In the genomic region with DNA sequence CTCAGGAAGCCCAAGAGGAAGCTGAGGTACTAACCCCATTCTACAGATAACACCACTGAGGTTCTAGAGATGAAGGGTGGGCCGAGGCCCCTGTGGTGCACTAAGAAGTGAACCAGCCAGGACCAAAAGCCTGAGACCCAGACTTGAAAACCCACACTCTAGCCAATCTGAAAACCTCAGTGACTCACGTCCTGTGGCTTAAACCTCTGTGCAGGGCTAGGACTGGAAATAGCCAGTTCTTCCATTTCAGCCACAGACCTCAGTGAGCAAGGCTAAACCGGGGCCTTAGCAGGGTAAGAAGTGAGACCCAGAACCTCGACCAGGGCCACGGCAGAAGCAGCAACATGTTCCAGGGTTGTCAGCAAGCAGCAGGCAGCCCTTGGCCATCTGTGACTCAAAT, we compare ENCODE assay signal across 13 mouse cellular contexts.
DNase-seq lines count a peak whose midpoint lies in the region; ATAC-seq and TF ChIP-seq lines count a peak whose summit lies in the region.
"Had no signal": no experiment of that assay in that cellular context is flagged by ENCODE, and none has a peak within 500 bp of the region (broad histone marks: within the 10 kb centered on the region; RNA-seq: fewer than 3 reads in every experiment).

No protein-coding gene starts in this region.

- ATAC-seq in lung, embryonic 14.5 days (ENCODE audit: insufficient read depth) = no peak
- peak; percentile 82 for ATAC-seq in Patski
- no peak for ATAC-seq in stomach, embryonic 16.5 days (ENCODE audit: insufficient read depth, low FRiP score)
- no peak for ATAC-seq in forebrain, embryonic 13.5 days
- ATAC-seq: hindbrain, postnatal 0 days had no signal

- no peaks in the 10 kb centered on the region for H3K36me3 ChIP-seq in lung, embryonic 14.5 days (ENCODE audit: insufficient read depth)
- H3K36me3 ChIP-seq in limb, embryonic 10.5 days = no peaks in the 10 kb centered on the region
- H3K36me3 ChIP-seq in stomach, embryonic 16.5 days (ENCODE audit: control insufficient read depth, insufficient read depth, low read length) = no peaks in the 10 kb centered on the region
- no peaks in the 10 kb centered on the region for H3K36me3 ChIP-seq in forebrain, embryonic 13.5 days (ENCODE audit: poor library complexity, severe bottlenecking)
- H3K36me3 ChIP-seq: forebrain, embryonic 12.5 days had no signal

- in situ Hi-C loops in Patski (cut with MboI; ENCODE audit: low pct_unique_long_range_greater_than_20kb) = no loop called here

- POLR2A ChIA-PET in Patski (lab: Charles Lee) = no interaction called here

- no peak for TF ChIP-seq CTCF in lung, embryonic 14.5 days (IDR thresholded peaks at IDR 0.05; ENCODE audit: low read depth)
- no peak for TF ChIP-seq CTCF in Patski (IDR thresholded peaks at IDR 0.05)

- H3K4me3 ChIP-seq in lung, embryonic 14.5 days (ENCODE audit: low read depth, low read length) = no peak overlapping the region
- H3K4me3 ChIP-seq in limb, embryonic 10.5 days = no peak overlapping the region
- no peak overlapping the region for H3K4me3 ChIP-seq in stomach, embryonic 16.5 days (replicated peaks; ENCODE audit: low read length)
- H3K4me3 ChIP-seq in forebrain, embryonic 13.5 days = no peak overlapping the region
- H3K4me3 ChIP-seq: forebrain, embryonic 12.5 days had no signal

- H3K4me2 ChIP-seq in lung, embryonic 14.5 days = no peak overlapping the region
- H3K4me2 ChIP-seq in stomach, embryonic 16.5 days (ENCODE audit: low read depth, low read length) = no peak overlapping the region
- no peak overlapping the region for H3K4me2 ChIP-seq in forebrain, embryonic 13.5 days
- H3K4me2 ChIP-seq: forebrain, embryonic 12.5 days had no signal

- CTCF ChIA-PET in Patski (lab: Charles Lee) = interaction anchor here (2.7 to 13.0 kb wide), 3 partner anchors 13 to 69 kb away, joined by 9 to 142 read pairs (median 71); partner anchors contain the start of gene Tmem211

- no peaks in the 10 kb centered on the region for H3K9me3 ChIP-seq in lung, embryonic 14.5 days (ENCODE audit: low read depth, low read length)
- H3K9me3 ChIP-seq in limb, embryonic 10.5 days (replicated peaks) = no peaks in the 10 kb centered on the region
- H3K9me3 ChIP-seq in stomach, embryonic 16.5 days (replicated peaks; ENCODE audit: control insufficient read depth, low read length) = no peaks in the 10 kb centered on the region
- H3K9me3 ChIP-seq in forebrain, embryonic 13.5 days (replicated peaks) = no peaks in the 10 kb centered on the region
- H3K9me3 ChIP-seq: forebrain, embryonic 12.5 days had no signal

- H3K27ac ChIP-seq in lung, embryonic 14.5 days (ENCODE audit: low read depth) = peak overlapping the region; percentile 42; the same call in 1 of the 2 replicates
- H3K27ac ChIP-seq in limb, embryonic 10.5 days = peak overlapping the region; percentile 71
- peak overlapping the region; percentile 19; the same call in 1 of the 2 replicates for H3K27ac ChIP-seq in stomach, embryonic 16.5 days (ENCODE audit: low read length)
- no peak overlapping the region for H3K27ac ChIP-seq in forebrain, embryonic 13.5 days
- H3K27ac ChIP-seq: forebrain, embryonic 12.5 days; hindbrain, postnatal 0 days had no signal

- H3K9ac ChIP-seq in lung, embryonic 14.5 days = no peak overlapping the region
- no peak overlapping the region for H3K9ac ChIP-seq in stomach, embryonic 16.5 days (ENCODE audit: low read length)
- no peak overlapping the region for H3K9ac ChIP-seq in forebrain, embryonic 13.5 days
- H3K9ac ChIP-seq: forebrain, embryonic 12.5 days had no signal

- H3K27me3 ChIP-seq in lung, embryonic 14.5 days (ENCODE audit: insufficient read depth, low read length) = no peaks in the 10 kb centered on the region
- H3K27me3 ChIP-seq in Patski = no peaks in the 10 kb centered on the region
- H3K27me3 ChIP-seq in limb, embryonic 10.5 days (ENCODE audit: low read depth, poor library complexity, severe bottlenecking) = peaks cover 6% of the 10 kb centered on the region; the same call in 1 of the 2 replicates
- no peaks in the 10 kb centered on the region for H3K27me3 ChIP-seq in stomach, embryonic 16.5 days (ENCODE audit: control insufficient read depth, insufficient read depth, low read length)
- H3K27me3 ChIP-seq in forebrain, embryonic 13.5 days = no peaks in the 10 kb centered on the region

- WGBS in lung, embryonic 14.5 days = 70% methylated on average over 5 of the region's 5 CpGs
- WGBS in limb, embryonic 10.5 days = 81% methylated on average over 5 of the region's 5 CpGs
- WGBS in stomach, embryonic 16.5 days = 75% methylated on average over 5 of the region's 5 CpGs
- WGBS in forebrain, embryonic 13.5 days = 84% methylated on average over 5 of the region's 5 CpGs

- H3K4me1 ChIP-seq in lung, embryonic 14.5 days (ENCODE audit: insufficient read depth) = peaks cover 22% of the 10 kb centered on the region
- H3K4me1 ChIP-seq in limb, embryonic 10.5 days = peaks cover 56% of the 10 kb centered on the region
- H3K4me1 ChIP-seq in stomach, embryonic 16.5 days (ENCODE audit: control insufficient read depth, insufficient read depth, low read length) = peaks cover 57% of the 10 kb centered on the region
- peaks cover 47% of the 10 kb centered on the region for H3K4me1 ChIP-seq in forebrain, embryonic 13.5 days

- DNase-seq in lung, embryonic 14.5 days = no peak
- DNase-seq in lung, postnatal 4 days = no peak
- no peak for DNase-seq in Patski (ENCODE audit: low read depth, low spot score)
- DNase-seq in limb, embryonic 10.5 days (ENCODE audit: low spot score) = no peak
- no peak for DNase-seq in spleen, postnatal 36 days (ENCODE audit: low spot score in 2 of 2)
- DNase-seq: gastrocnemius, postnatal 14 days; kidney, postnatal 25 days; lung, postnatal 14 days; thymus, postnatal 14 days had no signal
